Mouse (Mus musculus) megakaryocyte, embryonic 14.5 days (primary cell): ENCODE data around the gene Fbxo31.

Experiments used
- FLI1 ChIP-seq: IDR thresholded peaks from 2 replicates; pipeline ENCODE4 v1.6.1; 2012; ENCODE audit warnings: low read length, inconsistent platforms, mixed read lengths
- GATA1 ChIP-seq: IDR thresholded peaks from 3 replicates; pipeline ENCODE4 v1.6.1; 2012; ENCODE audit warnings: mixed read lengths, low read length, inconsistent platforms, borderline replicate concordance

- no peak for TF ChIP-seq GATA1
- TF ChIP-seq FLI1, result no peak
Measured at GRCm38 (mm10) chr8:121583653-121584052, 5.0 kb upstream of the Fbxo31 start.
